Mouse (Mus musculus) forebrain, postnatal 0 days (tissue): ENCODE data around the gene Fmo1. TPM values are rescaled to one million over a fixed set of nuclear protein-coding genes. Genes with fewer than 3 reads are reported as not detected.

Experiments
- ATAC-seq: fragments of 200-750 bp; cut with Nextera tagmentation; 2 replicates; pipeline ENCODE4 v1.8.0; 2017; ENCODE audit warnings: mild to moderate bottlenecking, moderate library complexity
- DNase-seq: peaks from one replicate; pipeline ENCODE4 v3.0.0-alpha.2; 2015
- H3K27ac ChIP-seq: fragments of 300-500 bp; sonication (generic); 2 replicates; pipeline ENCODE4 v1.5.1; 2014; ENCODE audit warnings: low read depth, mild to moderate bottlenecking, antibody characterized with exemption, low read length, moderate library complexity, mixed read lengths
- H3K27me3 ChIP-seq: fragments of 300-500 bp; sonication (generic); 2 replicates; pipeline ENCODE4 v1.6.1; 2014; ENCODE audit warnings: mild to moderate bottlenecking, low read length, mixed read lengths; ENCODE audit not compliant: insufficient read depth
- H3K36me3 ChIP-seq: fragments of 300-500 bp; sonication (generic); 2 replicates; pipeline ENCODE4 v1.6.1; 2014; ENCODE audit warnings: mild to moderate bottlenecking, moderate library complexity; ENCODE audit not compliant: insufficient read depth
- H3K4me1 ChIP-seq: fragments of 300-500 bp; sonication (generic); 2 replicates; pipeline ENCODE4 v1.6.1; 2014; ENCODE audit warnings: antibody characterized with exemption; ENCODE audit not compliant: insufficient read depth
- H3K4me2 ChIP-seq: fragments of 300-500 bp; sonication (generic); 2 replicates; pipeline ENCODE4 v1.6.1; 2014; ENCODE audit warnings: low read depth, mild to moderate bottlenecking, moderate library complexity
- H3K4me3 ChIP-seq: fragments of 300-500 bp; sonication (generic); 2 replicates; pipeline ENCODE4 v1.5.1; 2014; ENCODE audit warnings: low read depth, low read length, mixed read lengths
- H3K9ac ChIP-seq: fragments of 300-500 bp; sonication (generic); 2 replicates; pipeline ENCODE4 v1.6.1; 2014; ENCODE audit warnings: mild to moderate bottlenecking
- H3K9me3 ChIP-seq: fragments of 300-500 bp; sonication (generic); 2 replicates; pipeline ENCODE4 v1.6.1; 2016; ENCODE audit warnings: low read length
- CTCF ChIP-seq: sonication (generic); IDR thresholded peaks from 2 replicates; pipeline ENCODE4 v1.5.1; 2016; ENCODE audit warnings: antibody characterized with exemption, control low read depth, low read depth
- WGBS: fragments of 180-500 bp; shearing (Covaris S2); extraction: QIAGEN DNeasy Blood & Tissue Kit; methylation state at CpG from one replicate; pipeline ENCODE4 v1.1.7; 2014; 5-methylcytosine and 5-hydroxymethylcytosine counted together
- polyA plus RNA-seq: library from polyadenylated mRNA; unstranded; fragments of >200 nt; fragmentation: Nextera tagmentation; extraction: Ambion mirVana; gene quantifications from 2 replicates; pipeline ENCODE4 v1.2.1, GENCODE M21; 2015
- total RNA-seq: library from RNA; depleted of rRNA; stranded (reverse); fragments of >200 nt; gene quantifications from 2 replicates; pipeline ENCODE4 v1.2.3, GENCODE M21; 2014

Fmo1 gene
- total and polyA plus RNA-seq, 2 experiments from 2014 or later, result 33.2 to 46.8 TPM

GRCm38 (mm10) chr1:162814932-162815331, 51.5 kb downstream of the Fmo1 start:
- 77% methylated on average over 4 of the region's 4 CpGs for WGBS
- no peak overlapping the region for H3K4me2 ChIP-seq
- H3K36me3 ChIP-seq, result no peaks in the 10 kb centered on the region
- TF ChIP-seq CTCF, result no peak
- no peaks in the 10 kb centered on the region for H3K9me3 ChIP-seq
- H3K9ac ChIP-seq, result no peak overlapping the region
- no peaks in the 10 kb centered on the region for H3K4me1 ChIP-seq
- DNase-seq, result no peak
- H3K27ac ChIP-seq, result no peak overlapping the region
- no peak overlapping the region for H3K4me3 ChIP-seq
- no peaks in the 10 kb centered on the region for H3K27me3 ChIP-seq
- no peak for ATAC-seq

- H3K4me1 ChIP-seq, result no peaks in the 10 kb centered on the region
- peak; percentile 42 for TF ChIP-seq CTCF
- H3K4me3 ChIP-seq, result no peak within 1 kb of the TSS
- WGBS, result 42% methylated on average over 8 of the region's 8 CpGs
- H3K27ac ChIP-seq, result no peak within 1 kb of the TSS
- ATAC-seq (no peak), DNase-seq (no peak)
- no peaks in the 10 kb centered on the region for H3K36me3 ChIP-seq
- H3K9me3 ChIP-seq, result no peaks in the 10 kb centered on the region
- H3K27me3 ChIP-seq, result no peaks in the 10 kb centered on the region
- H3K9ac ChIP-seq, result no peak within 1 kb of the TSS
- no peak within 1 kb of the TSS for H3K4me2 ChIP-seq
Observed at GRCm38 (mm10) chr1:162813836-162814156, 52.6 kb downstream of the Fmo1 start, which contains the start of gene Fmo4. Fmo4 (minus strand) TSS chr1:162813972.

- TF ChIP-seq CTCF, result no peak
- Histone ChIP-seq H3K9ac (no peak overlapping the region), H3K4me2 (no peak overlapping the region), H3K27ac (no peak overlapping the region), H3K9me3 (no peaks in the 10 kb centered on the region), H3K36me3 (no peaks in the 10 kb centered on the region), H3K4me3 (no peak overlapping the region), H3K27me3 (no peaks in the 10 kb centered on the region), H3K4me1 (no peaks in the 10 kb centered on the region)
- ATAC-seq (no peak), DNase-seq (no peak)
- WGBS, result 90% methylated on average over 9 of the region's 9 CpGs
Observed at GRCm38 (mm10) chr1:162813143-162813835, 53.1 kb downstream of the Fmo1 start.

- ATAC-seq, result no peak
- H3K4me2 ChIP-seq, result no peak overlapping the region
- H3K27ac ChIP-seq, result no peak overlapping the region
Observed at GRCm38 (mm10) chr1:162808541-162808940, 57.9 kb downstream of the Fmo1 start.

GRCm38 (mm10) chr1:162807441-162807840, 59.0 kb downstream of the Fmo1 start:
- no peak for ATAC-seq
- Histone ChIP-seq H3K4me2 (no peak overlapping the region), H3K27ac (no peak overlapping the region), H3K27me3 (no peaks in the 10 kb centered on the region), H3K4me1 (no peaks in the 10 kb centered on the region), H3K9me3 (no peaks in the 10 kb centered on the region), H3K9ac (no peak overlapping the region), H3K36me3 (no peaks in the 10 kb centered on the region), H3K4me3 (no peak overlapping the region)
- 91% methylated on average over 5 of the region's 5 CpGs for WGBS
- TF ChIP-seq CTCF, result no peak
- DNase-seq, result no peak

More at GRCm38 (mm10) chr1:162808541-162808940, 57.9 kb downstream of the Fmo1 start:
- WGBS, result 78% methylated on average over 3 of the region's 3 CpGs
- no peak overlapping the region for H3K4me3 ChIP-seq
- DNase-seq, result no peak
- H3K9ac ChIP-seq, result no peak overlapping the region
- H3K27me3 ChIP-seq, result no peaks in the 10 kb centered on the region
- H3K4me1 ChIP-seq, result no peaks in the 10 kb centered on the region
- no peaks in the 10 kb centered on the region for H3K9me3 ChIP-seq
- H3K36me3 ChIP-seq, result no peaks in the 10 kb centered on the region
- no peak for TF ChIP-seq CTCF

GRCm38 (mm10) chr1:162805011-162805410, 61.4 kb downstream of the Fmo1 start:
- no peak for ATAC-seq
- H3K36me3 ChIP-seq, result no peaks in the 10 kb centered on the region
- H3K4me3 ChIP-seq, result no peak overlapping the region
- H3K4me1 ChIP-seq, result no peaks in the 10 kb centered on the region
- H3K27me3 ChIP-seq, result no peaks in the 10 kb centered on the region
- no peak for DNase-seq
- no peak overlapping the region for H3K9ac ChIP-seq
- no peak overlapping the region for H3K4me2 ChIP-seq
- no peak overlapping the region for H3K27ac ChIP-seq
- H3K9me3 ChIP-seq, result no peaks in the 10 kb centered on the region
- 64% methylated on average over 5 of the region's 5 CpGs for WGBS
- TF ChIP-seq CTCF, result peak; percentile 24; the same call in 1 of the 2 replicates

GRCm38 (mm10) chr1:162796441-162796840, 70.0 kb downstream of the Fmo1 start:
- no peaks in the 10 kb centered on the region for H3K4me1 ChIP-seq
- H3K4me3 ChIP-seq, result no peak overlapping the region
- no peaks in the 10 kb centered on the region for H3K36me3 ChIP-seq
- H3K27me3 ChIP-seq, result no peaks in the 10 kb centered on the region; the same call in 1 of the 2 replicates
- no peak for TF ChIP-seq CTCF
- no peak overlapping the region for H3K9ac ChIP-seq
- H3K27ac ChIP-seq, result no peak overlapping the region
- H3K9me3 ChIP-seq, result no peaks in the 10 kb centered on the region
- H3K4me2 ChIP-seq, result no peak overlapping the region
- no peak for ATAC-seq
- DNase-seq, result no peak
